Mouse (Mus musculus) bone marrow, adult 2 months (tissue): Measurements from ENCODE around the gene Mtch1.

Source experiments
- CTCF ChIP-seq: fragments of 200-500 bp; IDR thresholded peaks from 2 replicates; pipeline ENCODE4 v1.5.1; 2011; ENCODE audit warnings: low read length, control low read depth; ENCODE audit not compliant: control insufficient read depth, insufficient read depth
- POLR2A ChIP-seq: fragments of 200-500 bp; IDR thresholded peaks from 2 replicates; pipeline ENCODE4 v1.6.1; 2011; ENCODE audit warnings: low read depth, mild to moderate bottlenecking, control low read depth, low read length, borderline replicate concordance; ENCODE audit not compliant: control insufficient read depth

DNA sequence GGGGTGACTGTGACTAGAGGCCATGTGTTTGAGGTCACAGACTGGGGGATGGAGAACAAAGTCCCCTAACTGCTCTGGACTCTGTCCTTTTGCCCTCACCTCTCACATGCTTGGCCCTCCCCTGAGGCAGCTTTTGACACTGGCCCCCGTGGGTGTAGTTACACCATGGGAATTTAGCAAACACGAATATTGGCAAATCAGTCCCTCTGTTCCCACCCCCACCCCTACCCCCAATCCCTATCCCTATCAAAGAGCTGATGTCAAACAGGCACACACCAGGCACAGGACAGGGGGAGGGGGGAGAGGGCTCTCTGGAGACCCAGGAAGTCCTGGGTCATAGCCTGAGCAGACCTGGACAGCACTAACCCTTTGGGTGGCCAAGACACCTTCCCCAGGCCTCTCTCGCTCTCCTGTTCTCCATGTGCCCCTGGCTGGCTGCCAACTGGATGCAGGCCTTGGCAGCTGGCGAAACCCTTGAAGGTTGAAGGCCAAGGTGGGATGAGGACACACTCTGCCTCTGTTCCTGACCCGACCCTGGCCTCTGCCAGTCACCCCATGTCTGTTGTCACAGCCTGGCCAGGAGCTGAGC, 37.2 kb upstream of the Mtch1 start:
- peak; percentile 3; the same call in 1 of the 2 replicates for TF ChIP-seq CTCF
- TF ChIP-seq POLR2A = no peak
